Mouse (Mus musculus) Muller cell, postnatal 12 days (primary cell): ENCODE measurements around the gene Ttc34.

Source experiments
- DNase-seq: peaks from one replicate; pipeline ENCODE4 v3.0.0-alpha.2; 2015; ENCODE audit errors: inconsistent ontology term

Ttc34 gene

GRCm38 (mm10) chr4:154857366-154858240 is 20.3 kb downstream of the Ttc34 start:
- DNase-seq, result no peak

GRCm38 (mm10) chr4:154858601-154859000 is 21.3 kb downstream of the Ttc34 start:
- no peak for DNase-seq

- DNase-seq, result no peak
Observed at GRCm38 (mm10) chr4:154861967-154862366, 24.7 kb downstream of the Ttc34 start.

GRCm38 (mm10) chr4:154863436-154863935 is 26.2 kb downstream of the Ttc34 start:
- DNase-seq, result no peak

GRCm38 (mm10) chr4:154864271-154864771 is 27.1 kb downstream of the Ttc34 start:
- DNase-seq, result peak; percentile 83

GRCm38 (mm10) chr4:154864961-154865760 is 27.9 kb downstream of the Ttc34 start:
- DNase-seq, result no peak

GRCm38 (mm10) chr4:154866391-154866790 is 29.1 kb downstream of the Ttc34 start:
- DNase-seq, result no peak

GRCm38 (mm10) chr4:154867257-154867656 is 30.0 kb downstream of the Ttc34 start:
- no peak for DNase-seq

GRCm38 (mm10) chr4:154869440-154869839 is 32.2 kb downstream of the Ttc34 start, which contains the start of gene Mmel1:
TSS of gene Mmel1 (plus strand) at chr4:154869585.
- no peak for DNase-seq

- DNase-seq, result no peak
Observed at GRCm38 (mm10) chr4:154870721-154871120, 33.5 kb downstream of the Ttc34 start.

GRCm38 (mm10) chr4:154871757-154872251 is 34.5 kb downstream of the Ttc34 start:
- DNase-seq, result peak; percentile 25

GRCm38 (mm10) chr4:154873186-154873585 is 35.9 kb downstream of the Ttc34 start:
- no peak for DNase-seq

- DNase-seq, result peak; percentile 92
Observed at GRCm38 (mm10) chr4:154877864-154878548, 40.7 kb downstream of the Ttc34 start.

- DNase-seq, result no peak
Observed at GRCm38 (mm10) chr4:154880730-154881129, 43.5 kb downstream of the Ttc34 start.

- no peak for DNase-seq
Observed at GRCm38 (mm10) chr4:154882014-154882659, 44.9 kb downstream of the Ttc34 start.

- no peak for DNase-seq
Observed at GRCm38 (mm10) chr4:154885416-154885815, 48.2 kb downstream of the Ttc34 start.

- no peak for DNase-seq
Observed at GRCm38 (mm10) chr4:154886876-154887592, 49.8 kb downstream of the Ttc34 start.

GRCm38 (mm10) chr4:154887593-154888250 is 50.5 kb downstream of the Ttc34 start:
- no peak for DNase-seq

GRCm38 (mm10) chr4:154890887-154891286 is 53.6 kb downstream of the Ttc34 start:
- no peak for DNase-seq

GRCm38 (mm10) chr4:154895549-154895948 is 58.3 kb downstream of the Ttc34 start:
- no peak for DNase-seq
